Mouse (Mus musculus): Measurements from ENCODE around the gene Mogat2. TPM values are rescaled to one million over a fixed set of nuclear protein-coding genes. Genes with fewer than 3 reads are reported as not detected.

Gene Mogat2
- polyA plus RNA-seq, 1 experiment from 2014 or later: 1.3 TPM

GRCm38 (mm10) chr7:99264597-99264996 is 26.2 kb upstream of the Mogat2 start:
- no peak for ATAC-seq (ENCODE audit: extremely low read depth, insufficient number of reproducible peaks, low FRiP score, low TSS enrichment)
- Histone ChIP-seq H3K4me2 (no peak overlapping the region), H3K4me1 (peaks cover 27% of the 10 kb centered on the region), H3K36me3 (no peaks in the 10 kb centered on the region), H3K9me3 (peaks cover 3% of the 10 kb centered on the region; the same call in 1 of the 2 replicates), H3K9ac (no peak overlapping the region), H3K27ac (replicated peaks) (no peak overlapping the region), H3K27me3 (replicated peaks) (peaks cover 64% of the 10 kb centered on the region), H3K4me3 (no peak overlapping the region)

GRCm38 (mm10) chr7:99263509-99263908 is 25.1 kb upstream of the Mogat2 start:
- Histone ChIP-seq H3K4me1 (peaks cover 16% of the 10 kb centered on the region), H3K27me3 (replicated peaks) (peaks cover 53% of the 10 kb centered on the region), H3K4me2 (no peak overlapping the region), H3K9me3 (peaks cover 3% of the 10 kb centered on the region; the same call in 1 of the 2 replicates), H3K4me3 (no peak overlapping the region), H3K27ac (replicated peaks) (no peak overlapping the region), H3K36me3 (no peaks in the 10 kb centered on the region), H3K9ac (no peak overlapping the region)
- WGBS: 55% methylated on average over 4 of the region's 4 CpGs
- no peak for ATAC-seq (ENCODE audit: extremely low read depth, insufficient number of reproducible peaks, low FRiP score, low TSS enrichment)

- Histone ChIP-seq H3K27me3 (replicated peaks) (peaks cover 39% of the 10 kb centered on the region), H3K9me3 (peaks cover 3% of the 10 kb centered on the region; the same call in 1 of the 2 replicates), H3K9ac (no peak overlapping the region), H3K36me3 (no peaks in the 10 kb centered on the region), H3K4me1 (peaks cover under 1% of the 10 kb centered on the region; the same call in 1 of the 2 replicates), H3K27ac (replicated peaks) (no peak overlapping the region), H3K4me3 (no peak overlapping the region), H3K4me2 (no peak overlapping the region)
- ATAC-seq (ENCODE audit: extremely low read depth, insufficient number of reproducible peaks, low FRiP score, low TSS enrichment): no peak
- WGBS: 45% methylated on average over 3 of the region's 3 CpGs
Measured at GRCm38 (mm10) chr7:99261900-99262299, 23.5 kb upstream of the Mogat2 start.

GRCm38 (mm10) chr7:99255006-99255405 is 16.6 kb upstream of the Mogat2 start:
- Histone ChIP-seq H3K9me3 (no peaks in the 10 kb centered on the region), H3K36me3 (no peaks in the 10 kb centered on the region), H3K9ac (no peak overlapping the region), H3K4me3 (no peak overlapping the region), H3K4me1 (peaks cover 13% of the 10 kb centered on the region), H3K27me3 (replicated peaks) (peaks cover 23% of the 10 kb centered on the region), H3K4me2 (no peak overlapping the region), H3K27ac (replicated peaks) (peak overlapping the region; percentile 16; the same call in 1 of the 2 replicates)
- WGBS: 32% methylated on average over 7 of the region's 7 CpGs
- no peak for ATAC-seq (ENCODE audit: extremely low read depth, insufficient number of reproducible peaks, low FRiP score, low TSS enrichment)

- peaks cover 16% of the 10 kb centered on the region for H3K4me1 ChIP-seq
- peaks cover 46% of the 10 kb centered on the region for H3K27me3 ChIP-seq (replicated peaks)
- H3K9ac ChIP-seq: no peak overlapping the region
- ATAC-seq (ENCODE audit: extremely low read depth, insufficient number of reproducible peaks, low FRiP score, low TSS enrichment): no peak
- no peaks in the 10 kb centered on the region for H3K36me3 ChIP-seq
- H3K4me2 ChIP-seq: no peak overlapping the region
- 22% methylated on average over 9 of the region's 9 CpGs for WGBS
- H3K27ac ChIP-seq (replicated peaks): no peak overlapping the region
- H3K9me3 ChIP-seq: no peaks in the 10 kb centered on the region
- no peak overlapping the region for H3K4me3 ChIP-seq
Measured at GRCm38 (mm10) chr7:99250386-99250785, 12.0 kb upstream of the Mogat2 start.

- H3K9ac ChIP-seq: peak overlapping the region; percentile 71; the same call in 1 of the 2 replicates
Measured at GRCm38 (mm10) chr7:99249582-99249911, 11.1 kb upstream of the Mogat2 start.

GRCm38 (mm10) chr7:99248906-99249581 is 10.6 kb upstream of the Mogat2 start:
- no peak for ATAC-seq (ENCODE audit: extremely low read depth, insufficient number of reproducible peaks, low FRiP score, low TSS enrichment)
- Histone ChIP-seq H3K27me3 (replicated peaks) (peaks cover 46% of the 10 kb centered on the region), H3K4me1 (peaks cover 6% of the 10 kb centered on the region), H3K36me3 (no peaks in the 10 kb centered on the region), H3K9me3 (no peaks in the 10 kb centered on the region), H3K27ac (replicated peaks) (no peak overlapping the region), H3K4me2 (peak overlapping the region; percentile 79), H3K4me3 (peak overlapping the region; percentile 50), H3K9ac (peak overlapping the region; percentile 71)
- 2% methylated on average over 30 of the region's 44 CpGs for WGBS

More at GRCm38 (mm10) chr7:99249582-99249911, 11.1 kb upstream of the Mogat2 start:
- Histone ChIP-seq H3K27ac (replicated peaks) (no peak overlapping the region), H3K4me1 (peaks cover 8% of the 10 kb centered on the region), H3K27me3 (replicated peaks) (peaks cover 46% of the 10 kb centered on the region), H3K4me2 (peak overlapping the region; percentile 79), H3K9me3 (no peaks in the 10 kb centered on the region), H3K4me3 (peak overlapping the region; percentile 50), H3K36me3 (no peaks in the 10 kb centered on the region)
- WGBS: under 1% methylated on average over 10 of the region's 10 CpGs
- no peak for ATAC-seq (ENCODE audit: extremely low read depth, insufficient number of reproducible peaks, low FRiP score, low TSS enrichment)

- Histone ChIP-seq H3K9me3 (no peaks in the 10 kb centered on the region), H3K4me3 (no peak overlapping the region), H3K27me3 (replicated peaks) (peaks cover 46% of the 10 kb centered on the region), H3K27ac (replicated peaks) (no peak overlapping the region), H3K4me1 (peaks cover 6% of the 10 kb centered on the region), H3K36me3 (no peaks in the 10 kb centered on the region), H3K4me2 (no peak overlapping the region), H3K9ac (no peak overlapping the region)
- ATAC-seq (ENCODE audit: extremely low read depth, insufficient number of reproducible peaks, low FRiP score, low TSS enrichment): no peak
- 41% methylated on average over 5 of the region's 5 CpGs for WGBS
Measured at GRCm38 (mm10) chr7:99248157-99248742, 9.8 kb upstream of the Mogat2 start.

- Histone ChIP-seq H3K9ac (no peak overlapping the region), H3K36me3 (no peaks in the 10 kb centered on the region), H3K4me3 (no peak overlapping the region), H3K27me3 (replicated peaks) (peaks cover 29% of the 10 kb centered on the region), H3K4me2 (no peak overlapping the region), H3K4me1 (peaks cover 16% of the 10 kb centered on the region), H3K27ac (replicated peaks) (no peak overlapping the region), H3K9me3 (no peaks in the 10 kb centered on the region)
- ATAC-seq (ENCODE audit: extremely low read depth, insufficient number of reproducible peaks, low FRiP score, low TSS enrichment): no peak
- WGBS: 95% methylated on average over 11 of the region's 11 CpGs
Measured at GRCm38 (mm10) chr7:99242097-99242496, 3.7 kb upstream of the Mogat2 start.

GRCm38 (mm10) chr7:99236888-99237660 is 1.3 kb downstream of the Mogat2 start:
- Histone ChIP-seq H3K27ac (replicated peaks) (no peak overlapping the region), H3K4me1 (peaks cover 17% of the 10 kb centered on the region), H3K36me3 (no peaks in the 10 kb centered on the region), H3K4me3 (no peak overlapping the region), H3K4me2 (no peak overlapping the region), H3K9ac (no peak overlapping the region; the same call in 1 of the 2 replicates), H3K9me3 (no peaks in the 10 kb centered on the region), H3K27me3 (replicated peaks) (peaks cover 25% of the 10 kb centered on the region)
- ATAC-seq (ENCODE audit: extremely low read depth, insufficient number of reproducible peaks, low FRiP score, low TSS enrichment): no peak
- 45% methylated on average over 8 of the region's 8 CpGs for WGBS

GRCm38 (mm10) chr7:99235657-99236056 is 2.8 kb downstream of the Mogat2 start:
- no peak overlapping the region for H3K4me3 ChIP-seq
- H3K27me3 ChIP-seq (replicated peaks): peaks cover 23% of the 10 kb centered on the region
- H3K9ac ChIP-seq: no peak overlapping the region
- H3K4me1 ChIP-seq: peaks cover 17% of the 10 kb centered on the region
- no peak for ATAC-seq (ENCODE audit: extremely low read depth, insufficient number of reproducible peaks, low FRiP score, low TSS enrichment)
- H3K27ac ChIP-seq (replicated peaks): no peak overlapping the region
- no peak overlapping the region for H3K4me2 ChIP-seq
- WGBS: 53% methylated on average over 2 of the region's 2 CpGs
- no peaks in the 10 kb centered on the region for H3K36me3 ChIP-seq
- no peaks in the 10 kb centered on the region for H3K9me3 ChIP-seq
